ENCODE assay signal across 10 mouse cellular contexts in the genomic region with DNA sequence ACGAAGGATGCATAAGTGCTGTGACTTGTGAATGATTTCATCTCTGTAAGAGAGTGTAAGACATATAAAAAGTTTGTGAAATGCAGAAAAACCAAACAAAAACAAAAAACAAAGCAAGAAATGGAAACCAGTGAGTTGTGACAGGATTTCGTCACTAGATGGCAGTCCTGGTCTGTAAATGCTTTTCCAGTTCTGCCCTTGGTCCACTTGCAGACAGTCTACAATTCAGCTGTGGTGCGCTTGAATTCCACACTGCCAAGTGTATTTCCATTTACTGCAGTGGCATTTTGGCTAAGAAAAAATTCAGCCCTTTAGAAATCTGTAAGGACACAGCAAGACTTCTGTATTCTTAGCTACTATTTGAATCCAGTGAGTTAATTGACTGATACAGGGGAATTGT.
DNase-seq lines count a peak whose midpoint lies in the region; ATAC-seq and TF ChIP-seq lines count a peak whose summit lies in the region.
"Had no signal": no experiment of that assay in that cellular context is flagged by ENCODE, and none has a peak within 500 bp of the region (broad histone marks: within the 10 kb centered on the region; RNA-seq: fewer than 3 reads in every experiment).

No protein-coding gene starts in this region.

- peak; percentile 38 for TF ChIP-seq CTCF in ES-Bruce4 (IDR thresholded peaks at IDR 0.05; ENCODE audit: low read depth, low read length)
- peak; percentile 82 for TF ChIP-seq CTCF in cerebellum, adult 2 months (IDR thresholded peaks at IDR 0.05; ENCODE audit: borderline replicate concordance, insufficient read depth, low read depth, low read length)

- no peak overlapping the region for H3K4me3 ChIP-seq in heart, embryonic 10.5 days
- H3K4me3 ChIP-seq in ES-Bruce4 (ENCODE audit: low read depth, low read length) = no peak overlapping the region
- no peak overlapping the region for H3K4me3 ChIP-seq in cerebellum, adult 2 months (replicated peaks; ENCODE audit: insufficient read depth, low read depth, low read length)
- no peak overlapping the region for H3K4me3 ChIP-seq in neural tube, embryonic 14.5 days (ENCODE audit: low read depth, low read length)
- H3K4me3 ChIP-seq: limb, embryonic 12.5 days; stomach, embryonic 15.5 days had no signal

- 0 out of 2 replicates have a peak, but pooled peaks cover 6% of the 10 kb centered on the region for H3K4me1 ChIP-seq in heart, embryonic 10.5 days
- H3K4me1 ChIP-seq in ES-Bruce4 (ENCODE audit: control insufficient read depth, insufficient read depth, low read length) = no peaks in the 10 kb centered on the region
- no peaks in the 10 kb centered on the region for H3K4me1 ChIP-seq in cerebellum, adult 2 months (ENCODE audit: control insufficient read depth, insufficient read depth, low read length)
- H3K4me1 ChIP-seq in neural tube, embryonic 14.5 days (ENCODE audit: control insufficient read depth, insufficient read depth, low read length) = peaks cover 7% of the 10 kb centered on the region; the same call in 1 of the 2 replicates
- H3K4me1 ChIP-seq: limb, embryonic 12.5 days; stomach, embryonic 15.5 days had no signal

- H3K27ac ChIP-seq in heart, embryonic 10.5 days = no peak overlapping the region
- no peak overlapping the region for H3K27ac ChIP-seq in ES-Bruce4 (ENCODE audit: insufficient read depth, low read length)
- H3K27ac ChIP-seq in cerebellum, adult 2 months (ENCODE audit: insufficient read depth, low read length) = no peak overlapping the region
- no peak overlapping the region for H3K27ac ChIP-seq in neural tube, embryonic 14.5 days (ENCODE audit: low read depth, low read length)
- H3K27ac ChIP-seq: limb, embryonic 12.5 days; stomach, embryonic 15.5 days had no signal

- TF ChIP-seq EP300 in ES-Bruce4 (IDR thresholded peaks at IDR 0.05; ENCODE audit: insufficient read depth, low read depth, low read length) = no peak

- no peak overlapping the region for H3K9ac ChIP-seq in ES-Bruce4 (ENCODE audit: low read depth, poor library complexity, severe bottlenecking)
- no peak overlapping the region for H3K9ac ChIP-seq in neural tube, embryonic 14.5 days (replicated peaks; ENCODE audit: low read depth, low read length)
- H3K9ac ChIP-seq: limb, embryonic 12.5 days; stomach, embryonic 15.5 days had no signal

- no peaks in the 10 kb centered on the region for H3K27me3 ChIP-seq in heart, embryonic 10.5 days (ENCODE audit: insufficient read depth, poor library complexity, severe bottlenecking)
- no peaks in the 10 kb centered on the region for H3K27me3 ChIP-seq in ES-Bruce4 (ENCODE audit: control insufficient read depth, insufficient read depth, low read length, poor library complexity, severe bottlenecking)
- no peaks in the 10 kb centered on the region for H3K27me3 ChIP-seq in cerebellum, adult 2 months (ENCODE audit: control insufficient read depth, insufficient read depth, low read length)
- H3K27me3 ChIP-seq in neural tube, embryonic 14.5 days (ENCODE audit: control insufficient read depth, insufficient read depth, low read length) = no peaks in the 10 kb centered on the region
- H3K27me3 ChIP-seq: limb, embryonic 12.5 days; stomach, embryonic 15.5 days had no signal

- H3K4me2 ChIP-seq in neural tube, embryonic 14.5 days (ENCODE audit: low read depth, low read length) = no peak overlapping the region
- H3K4me2 ChIP-seq: limb, embryonic 12.5 days; stomach, embryonic 15.5 days had no signal

- peak; percentile 9 to 44 for DNase-seq in heart, postnatal 14 days
- no peak for DNase-seq in heart, embryonic 10.5 days (ENCODE audit: low spot score)
- peak; percentile 42 to 48 for DNase-seq in cerebellum, adult 2 months
- DNase-seq in forelimb bud, embryonic 11.5 days (ENCODE audit: low read depth, low spot score) = peak; percentile 72
- peak; percentile 41 to 55 for DNase-seq in left cerebral cortex, postnatal 10 days (ENCODE audit: extremely low spot score in 1 of 2, low spot score in 2 of 2)
- DNase-seq in T-cell, adult 2 months (ENCODE audit: low spot score) = no peak

- TF ChIP-seq POLR2A in ES-Bruce4 (IDR thresholded peaks at IDR 0.05; ENCODE audit: insufficient read depth, low read length) = no peak
- no peak for TF ChIP-seq POLR2A in cerebellum, adult 2 months (IDR thresholded peaks at IDR 0.05; ENCODE audit: borderline replicate concordance, insufficient read depth, low read length)

- ATAC-seq in neural tube, embryonic 14.5 days (ENCODE audit: low read depth) = peak; percentile 71

- WGBS in heart, embryonic 10.5 days = 29% methylated on average over 3 of the region's 3 CpGs
- 36% methylated on average over 3 of the region's 3 CpGs for WGBS in cerebellum, adult 2 months
- WGBS in neural tube, embryonic 14.5 days = 17% methylated on average over 3 of the region's 3 CpGs

- no peaks in the 10 kb centered on the region for H3K36me3 ChIP-seq in heart, embryonic 10.5 days
- no peaks in the 10 kb centered on the region for H3K36me3 ChIP-seq in ES-Bruce4 (ENCODE audit: control insufficient read depth, insufficient read depth, low read length, poor library complexity, severe bottlenecking)
- H3K36me3 ChIP-seq in neural tube, embryonic 14.5 days (ENCODE audit: control insufficient read depth, insufficient read depth, low read length) = no peaks in the 10 kb centered on the region
- H3K36me3 ChIP-seq: limb, embryonic 12.5 days; stomach, embryonic 15.5 days had no signal

- intact Hi-C loops in heart, postnatal 14 days (cut with DNase I) = loop anchor here (1.0 to 10.0 kb wide), 4 partner anchors 624 to 1340 kb away; partner anchors contain the start of gene Gm281
- intact Hi-C loops in left cerebral cortex, postnatal 10 days (cut with DNase I) = loop anchor here (2.0 to 10.0 kb wide), 3 partner anchors 250 to 662 kb away; partner anchors contain the start of gene Cadps

- no peaks in the 10 kb centered on the region for H3K9me3 ChIP-seq in heart, embryonic 10.5 days
- H3K9me3 ChIP-seq in ES-Bruce4 (replicated peaks; ENCODE audit: control insufficient read depth, insufficient read depth, low read length, poor library complexity, severe bottlenecking) = no peaks in the 10 kb centered on the region
- H3K9me3 ChIP-seq in neural tube, embryonic 14.5 days (ENCODE audit: control insufficient read depth, low read length) = no peaks in the 10 kb centered on the region
- H3K9me3 ChIP-seq: limb, embryonic 12.5 days; stomach, embryonic 15.5 days had no signal

Comparison
In these comparisons a context has a peak if more than half of its experiments do, and no peak if none do; other contexts are left out.
1. DNase-seq: peak in heart, postnatal 14 days (2 of 2), cerebellum, adult 2 months (2 of 2), forelimb bud, embryonic 11.5 days (single experiment) and left cerebral cortex, postnatal 10 days (2 of 2); none in heart, embryonic 10.5 days (single experiment) and T-cell, adult 2 months (single experiment).